Comparison of ENCODE assay signal across 24 mouse cellular contexts in the genomic region with DNA sequence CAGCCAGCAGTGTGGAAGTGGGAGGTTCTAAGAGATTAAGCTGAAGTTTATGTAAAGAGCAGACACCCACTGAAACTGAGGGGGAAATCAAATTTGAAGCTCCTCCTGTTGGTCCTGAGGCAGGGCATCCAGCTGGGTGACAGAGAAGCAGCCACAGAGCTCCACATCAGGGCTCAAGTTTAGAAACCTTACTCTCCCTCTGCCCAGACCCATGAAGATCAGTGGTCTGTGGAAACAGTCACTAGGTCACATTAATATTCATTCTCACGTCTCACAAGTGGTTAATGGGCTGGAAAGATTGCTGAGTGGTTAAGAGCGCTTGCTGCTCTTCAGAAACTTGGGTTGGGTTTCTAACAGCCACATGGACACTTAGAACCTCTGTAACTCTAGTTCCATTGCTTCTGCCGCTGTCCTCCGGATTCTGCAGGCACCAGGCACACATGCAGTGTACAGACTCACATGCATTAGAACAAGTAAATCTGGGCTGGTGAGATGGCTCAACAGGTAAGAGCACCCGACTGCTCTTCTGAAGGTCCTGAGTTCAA. TPM values are rescaled to one million over a fixed set of nuclear protein-coding genes. Genes with fewer than 3 reads are reported as not detected.
"Had no signal": no experiment of that assay in that cellular context is flagged by ENCODE, and none has a peak within 500 bp of the region (broad histone marks: within the 10 kb centered on the region; RNA-seq: fewer than 3 reads in every experiment).

No protein-coding gene starts in this region.

RNA-seq across cellular contexts. Expression of gene Kng1, which starts 3.2 kb away (rescaled TPM):
- total RNA-seq: forebrain, postnatal 0 days; gastrocnemius, postnatal 14 days; heart, adult 18-20 months; heart, adult 8-10 months; heart, postnatal 10 days; heart, postnatal 25 days; layer of hippocampus, adult 18-20 months; layer of hippocampus, adult 8-10 months; layer of hippocampus, postnatal 14 days; layer of hippocampus, postnatal 36 days; left cerebral cortex, adult 18-20 months; left cerebral cortex, adult 8-10 months; left cerebral cortex, postnatal 10 days; left cerebral cortex, postnatal 25 days; left cerebral cortex, postnatal 4 days had no signal
- polyA plus RNA-seq: forebrain, embryonic 15.5 days; forebrain, postnatal 0 days; heart, embryonic 14.5 days; hindbrain, embryonic 10.5 days; hindbrain, embryonic 12.5 days; hindbrain, embryonic 14.5 days; inflammation-experienced regulatory T-cells, adult 6 months; large intestine, adult 2 months had no signal

RNA-seq across cellular contexts. Expression of gene Kng2, which starts 31.6 kb away (rescaled TPM):
- total RNA-seq: forebrain, postnatal 0 days; gastrocnemius, postnatal 14 days; heart, adult 8-10 months; heart, postnatal 4 days; layer of hippocampus, adult 18-20 months; layer of hippocampus, adult 8-10 months; layer of hippocampus, postnatal 14 days; layer of hippocampus, postnatal 36 days; left cerebral cortex, adult 18-20 months; left cerebral cortex, adult 8-10 months; left cerebral cortex, postnatal 10 days; left cerebral cortex, postnatal 25 days; left cerebral cortex, postnatal 4 days had no signal
- polyA plus RNA-seq: forebrain, embryonic 15.5 days; forebrain, postnatal 0 days; heart, embryonic 14.5 days; hindbrain, embryonic 10.5 days; hindbrain, embryonic 12.5 days; inflammation-experienced regulatory T-cells, adult 6 months; limb, embryonic 11.5 days had no signal
